Mouse (Mus musculus): ENCODE measurements around the gene Ugt1a8. TPM values are rescaled to one million over a fixed set of nuclear protein-coding genes. Genes with fewer than 3 reads are reported as not detected.
A peak's percentile ranks its signal among the peaks of the same experiment; 100 is the strongest.

Ugt1a8 gene
- polyA plus RNA-seq, 1 experiment from 2014 or later = not detected

DNA sequence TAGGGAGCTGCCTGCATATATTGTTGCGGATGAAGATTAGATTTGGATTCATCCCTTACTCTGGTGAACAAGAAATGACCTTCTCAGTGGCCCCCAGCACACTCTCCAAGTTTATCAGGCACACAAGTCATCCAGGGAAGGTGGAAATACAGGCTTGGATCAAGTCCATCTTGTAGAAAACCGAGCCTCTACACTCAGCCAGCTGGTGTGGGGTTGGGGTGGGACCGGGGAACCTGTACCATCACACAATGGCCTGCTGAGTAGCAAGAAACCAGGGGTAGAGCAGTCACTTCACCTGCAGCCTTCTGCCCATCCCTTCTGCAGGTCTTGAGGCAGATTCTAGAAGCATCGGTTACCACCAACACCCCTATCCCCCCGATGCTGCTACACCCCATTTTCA is 147.0 kb downstream of the Ugt1a8 start:
- no peak for DNase-seq (ENCODE audit: low spot score)
- H3K9me3 ChIP-seq (ENCODE audit: control insufficient read depth, low read length) = peaks cover 99% of the 10 kb centered on the region

DNA sequence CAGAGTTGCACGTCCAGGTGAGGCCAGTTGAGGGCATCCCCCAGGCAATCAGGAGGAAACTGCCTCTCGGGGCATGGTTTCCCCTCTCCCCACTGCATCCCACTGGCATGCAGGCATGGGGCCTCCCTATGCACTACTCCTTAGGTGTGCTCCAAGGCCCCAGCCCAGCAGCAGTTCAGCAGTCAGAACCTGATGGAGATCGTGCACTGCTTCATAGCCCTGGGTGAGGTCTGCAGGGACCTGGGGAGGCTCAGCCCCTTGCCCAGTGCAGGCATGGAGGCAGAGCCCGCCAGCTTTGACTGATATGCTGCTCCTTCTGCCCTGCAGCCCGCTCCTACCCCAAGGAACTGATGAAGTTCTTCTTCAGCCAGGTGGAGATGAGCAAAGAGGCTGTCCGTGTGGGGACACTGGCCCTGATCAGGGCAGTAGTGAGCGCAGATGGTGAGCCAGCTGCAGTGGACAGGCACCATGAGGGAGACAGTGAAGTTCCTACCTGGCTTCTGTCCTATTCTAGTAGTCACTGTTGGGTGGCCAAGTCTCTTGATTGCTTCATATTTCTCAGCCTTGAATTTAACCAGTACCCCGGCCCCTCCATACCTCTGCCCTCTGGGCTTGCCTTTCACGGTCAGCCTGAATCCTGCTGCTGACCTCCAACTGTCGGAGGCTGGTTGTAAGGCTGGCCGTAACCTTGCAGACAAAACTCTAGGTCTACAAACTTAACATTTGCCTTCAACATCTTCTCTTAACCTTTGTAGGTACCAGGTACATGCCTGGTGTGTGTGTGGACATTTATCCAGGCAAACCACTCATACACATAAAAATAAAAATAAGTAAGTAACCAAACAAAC is 147.7 kb downstream of the Ugt1a8 start:
- 68% methylated on average over 11 of the region's 11 CpGs for WGBS

More for the DNA sequence above, 147.0 kb downstream of the Ugt1a8 start:
- ATAC-seq (ENCODE audit: low FRiP score) = no peak
- no peaks in the 10 kb centered on the region for H3K27me3 ChIP-seq (ENCODE audit: control insufficient read depth, insufficient read depth, low read length)
- no peaks in the 10 kb centered on the region for H3K36me3 ChIP-seq (replicated peaks; ENCODE audit: control insufficient read depth, insufficient read depth)
- no peak overlapping the region for H3K4me3 ChIP-seq (replicated peaks; ENCODE audit: low read length)
- no peak overlapping the region for H3K4me2 ChIP-seq (replicated peaks)
- 45% methylated on average over 5 of the region's 5 CpGs for WGBS
- H3K4me1 ChIP-seq (replicated peaks; ENCODE audit: control insufficient read depth, insufficient read depth, low read length) = no peaks in the 10 kb centered on the region
- H3K9ac ChIP-seq = no peak overlapping the region
- no peak overlapping the region for H3K27ac ChIP-seq

DNA sequence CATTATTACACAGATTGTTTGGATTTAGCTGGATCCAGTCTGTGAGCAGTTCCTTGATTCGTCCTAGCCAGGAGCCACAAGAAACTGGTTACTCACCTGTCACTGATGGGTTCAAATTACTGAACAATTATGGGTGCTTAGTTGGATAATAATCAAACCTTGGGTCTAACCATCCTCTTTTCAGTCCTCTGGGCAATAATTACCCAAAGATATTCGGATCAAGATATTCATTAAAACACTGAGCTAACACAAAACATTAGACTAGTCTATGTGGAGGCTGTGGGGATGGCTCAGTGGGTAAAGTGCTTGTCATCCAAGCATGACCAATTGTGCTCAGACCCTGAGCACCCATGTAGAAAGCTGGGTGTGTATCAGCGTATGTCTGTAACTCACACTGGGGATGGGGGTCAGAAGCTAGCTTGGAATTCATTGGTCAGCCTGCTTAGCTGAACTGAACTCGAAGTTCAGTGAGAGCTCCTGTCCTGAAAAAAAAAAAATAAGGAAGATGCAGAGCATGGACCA is 148.3 kb downstream of the Ugt1a8 start:
- ATAC-seq (ENCODE audit: low FRiP score) = no peak
- 69% methylated on average over 4 of the region's 4 CpGs for WGBS
- DNase-seq (ENCODE audit: low spot score) = no peak

More for the DNA sequence above, 147.7 kb downstream of the Ugt1a8 start:
- ATAC-seq (ENCODE audit: low FRiP score) (0 out of 2 replicates have a peak, but pooled peaks have one; percentile 6), DNase-seq (ENCODE audit: low spot score) (no peak)
- Histone ChIP-seq H3K4me3 (replicated peaks; ENCODE audit: low read length) (no peak overlapping the region), H3K27ac (no peak overlapping the region), H3K36me3 (replicated peaks; ENCODE audit: control insufficient read depth, insufficient read depth) (no peaks in the 10 kb centered on the region), H3K4me2 (replicated peaks) (no peak overlapping the region), H3K9ac (no peak overlapping the region), H3K9me3 (ENCODE audit: control insufficient read depth, low read length) (peaks cover 99% of the 10 kb centered on the region), H3K4me1 (replicated peaks; ENCODE audit: control insufficient read depth, insufficient read depth, low read length) (no peaks in the 10 kb centered on the region), H3K27me3 (ENCODE audit: control insufficient read depth, insufficient read depth, low read length) (no peaks in the 10 kb centered on the region)

DNA sequence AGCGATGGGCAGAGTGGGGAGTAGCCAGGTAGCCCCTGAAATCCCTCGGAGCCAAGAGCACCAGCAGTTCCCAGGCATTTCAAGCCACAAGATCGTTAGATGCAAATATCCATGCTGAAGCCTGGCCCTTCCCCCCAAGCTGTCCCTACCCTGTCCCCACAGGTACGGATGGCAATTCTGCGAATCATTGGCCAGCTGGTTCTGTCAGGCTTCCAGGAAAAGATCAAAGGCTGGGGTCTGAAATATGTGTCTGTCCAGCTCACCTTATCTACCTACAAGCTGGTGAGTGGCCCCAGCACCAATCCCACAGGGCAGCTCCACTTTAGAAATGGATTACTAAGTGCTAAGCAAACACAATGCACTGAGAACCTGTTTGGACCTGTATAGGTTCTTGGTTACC is 149.7 kb downstream of the Ugt1a8 start:
- WGBS = 80% methylated on average over 5 of the region's 5 CpGs
- no peak for DNase-seq (ENCODE audit: low spot score)
- Histone ChIP-seq H3K36me3 (replicated peaks; ENCODE audit: control insufficient read depth, insufficient read depth) (no peaks in the 10 kb centered on the region), H3K4me2 (replicated peaks) (no peak overlapping the region), H3K9ac (no peak overlapping the region), H3K4me1 (replicated peaks; ENCODE audit: control insufficient read depth, insufficient read depth, low read length) (no peaks in the 10 kb centered on the region), H3K9me3 (ENCODE audit: control insufficient read depth, low read length) (peaks cover 99% of the 10 kb centered on the region), H3K4me3 (replicated peaks; ENCODE audit: low read length) (no peak overlapping the region), H3K27ac (no peak overlapping the region), H3K27me3 (ENCODE audit: control insufficient read depth, insufficient read depth, low read length) (no peaks in the 10 kb centered on the region)
- ATAC-seq (ENCODE audit: low FRiP score) = no peak

More for the DNA sequence above, 148.3 kb downstream of the Ugt1a8 start:
- Histone ChIP-seq H3K4me1 (replicated peaks; ENCODE audit: control insufficient read depth, insufficient read depth, low read length) (no peaks in the 10 kb centered on the region), H3K4me2 (replicated peaks) (no peak overlapping the region), H3K27me3 (ENCODE audit: control insufficient read depth, insufficient read depth, low read length) (no peaks in the 10 kb centered on the region), H3K36me3 (replicated peaks; ENCODE audit: control insufficient read depth, insufficient read depth) (no peaks in the 10 kb centered on the region), H3K27ac (no peak overlapping the region), H3K4me3 (replicated peaks; ENCODE audit: low read length) (no peak overlapping the region), H3K9me3 (ENCODE audit: control insufficient read depth, low read length) (peaks cover 99% of the 10 kb centered on the region), H3K9ac (no peak overlapping the region)

DNA sequence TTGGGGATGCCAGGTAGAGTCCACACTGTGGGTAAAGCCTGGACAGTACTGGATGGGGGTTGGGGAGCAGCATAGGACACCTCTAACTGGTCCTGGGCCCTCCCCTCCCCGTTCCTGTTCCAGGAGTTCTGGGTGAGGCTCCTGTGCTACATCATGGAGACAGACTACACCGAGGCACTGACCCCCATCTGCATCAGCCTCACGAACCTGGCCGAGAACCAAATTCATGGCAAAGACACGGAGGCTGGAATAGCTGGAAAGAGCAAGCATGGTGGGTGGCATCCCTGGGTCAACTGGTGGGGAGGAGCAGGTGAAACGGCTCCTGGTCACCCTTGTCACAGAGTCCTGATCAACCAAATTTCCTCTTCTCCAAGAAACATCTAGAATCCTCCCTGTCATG is 151.2 kb downstream of the Ugt1a8 start:
- no peaks in the 10 kb centered on the region for H3K4me1 ChIP-seq (replicated peaks; ENCODE audit: control insufficient read depth, insufficient read depth, low read length)
- peaks cover 99% of the 10 kb centered on the region for H3K9me3 ChIP-seq (ENCODE audit: control insufficient read depth, low read length)
- 78% methylated on average over 6 of the region's 6 CpGs for WGBS
- H3K4me2 ChIP-seq (replicated peaks) = no peak overlapping the region
- no peak overlapping the region for H3K27ac ChIP-seq
- no peaks in the 10 kb centered on the region for H3K27me3 ChIP-seq (ENCODE audit: control insufficient read depth, insufficient read depth, low read length)
- H3K36me3 ChIP-seq (replicated peaks; ENCODE audit: control insufficient read depth, insufficient read depth) = no peaks in the 10 kb centered on the region
- ATAC-seq (ENCODE audit: low FRiP score) (no peak; the same call in 1 of the 2 replicates), DNase-seq (ENCODE audit: low spot score) (no peak)
- no peak overlapping the region for H3K9ac ChIP-seq
- no peak overlapping the region for H3K4me3 ChIP-seq (replicated peaks; ENCODE audit: low read length)

DNA sequence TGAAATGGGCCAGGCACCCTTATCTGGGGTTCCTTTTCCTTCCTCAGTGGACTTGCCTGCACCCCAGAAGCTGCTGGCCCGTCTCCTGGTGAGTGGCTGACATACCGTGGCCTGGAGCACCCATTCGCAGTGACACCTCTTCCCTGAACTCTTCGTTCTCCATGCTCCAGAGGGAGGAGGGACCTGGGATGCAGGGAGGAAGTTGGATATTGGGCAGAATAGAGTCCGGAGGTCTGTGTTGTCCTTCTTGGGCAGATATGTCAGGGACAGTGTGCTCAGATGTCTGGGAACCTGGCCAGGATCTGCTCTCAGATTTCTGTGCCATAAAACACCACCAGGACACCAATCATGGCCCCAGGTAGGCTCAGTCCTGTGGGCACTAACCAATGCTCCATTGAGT is 152.5 kb downstream of the Ugt1a8 start:
- WGBS = 75% methylated on average over 5 of the region's 5 CpGs
- Histone ChIP-seq H3K9ac (no peak overlapping the region), H3K4me3 (replicated peaks; ENCODE audit: low read length) (no peak overlapping the region), H3K27ac (no peak overlapping the region), H3K27me3 (ENCODE audit: control insufficient read depth, insufficient read depth, low read length) (no peaks in the 10 kb centered on the region), H3K9me3 (ENCODE audit: control insufficient read depth, low read length) (peaks cover 99% of the 10 kb centered on the region), H3K36me3 (replicated peaks; ENCODE audit: control insufficient read depth, insufficient read depth) (no peaks in the 10 kb centered on the region), H3K4me2 (replicated peaks) (no peak overlapping the region), H3K4me1 (replicated peaks; ENCODE audit: control insufficient read depth, insufficient read depth, low read length) (no peaks in the 10 kb centered on the region)
- no peak for DNase-seq (ENCODE audit: low spot score)
- ATAC-seq (ENCODE audit: low FRiP score) = no peak

DNA sequence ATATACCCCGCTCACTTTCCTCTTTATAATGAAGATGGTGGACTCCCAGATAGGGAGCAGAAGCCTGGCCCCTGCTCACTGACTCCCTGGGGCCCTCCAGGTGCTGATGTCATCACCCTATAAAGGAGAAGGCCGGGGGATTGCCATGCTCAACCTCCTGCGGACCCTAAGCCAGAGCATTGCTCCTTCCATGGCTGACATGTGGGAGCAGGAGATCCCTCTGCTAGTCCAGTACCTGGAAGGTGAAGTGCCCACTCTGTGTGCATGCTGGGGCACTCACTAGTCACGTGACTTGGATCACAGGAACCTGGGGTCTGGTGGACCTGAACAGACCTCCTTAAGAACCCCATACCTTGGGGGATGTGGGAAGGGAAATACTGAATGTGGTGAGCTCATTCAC is 153.0 kb downstream of the Ugt1a8 start:
- H3K27ac ChIP-seq = no peak overlapping the region
- no peak overlapping the region for H3K9ac ChIP-seq
- H3K36me3 ChIP-seq (replicated peaks; ENCODE audit: control insufficient read depth, insufficient read depth) = no peaks in the 10 kb centered on the region
- no peaks in the 10 kb centered on the region for H3K27me3 ChIP-seq (ENCODE audit: control insufficient read depth, insufficient read depth, low read length)
- DNase-seq (ENCODE audit: low spot score) (no peak), ATAC-seq (ENCODE audit: low FRiP score) (no peak)
- H3K9me3 ChIP-seq (ENCODE audit: control insufficient read depth, low read length) = peaks cover 99% of the 10 kb centered on the region
- no peaks in the 10 kb centered on the region for H3K4me1 ChIP-seq (replicated peaks; ENCODE audit: control insufficient read depth, insufficient read depth, low read length)
- no peak overlapping the region for H3K4me3 ChIP-seq (replicated peaks; ENCODE audit: low read length)
- 77% methylated on average over 4 of the region's 4 CpGs for WGBS
- H3K4me2 ChIP-seq (replicated peaks) = no peak overlapping the region

DNA sequence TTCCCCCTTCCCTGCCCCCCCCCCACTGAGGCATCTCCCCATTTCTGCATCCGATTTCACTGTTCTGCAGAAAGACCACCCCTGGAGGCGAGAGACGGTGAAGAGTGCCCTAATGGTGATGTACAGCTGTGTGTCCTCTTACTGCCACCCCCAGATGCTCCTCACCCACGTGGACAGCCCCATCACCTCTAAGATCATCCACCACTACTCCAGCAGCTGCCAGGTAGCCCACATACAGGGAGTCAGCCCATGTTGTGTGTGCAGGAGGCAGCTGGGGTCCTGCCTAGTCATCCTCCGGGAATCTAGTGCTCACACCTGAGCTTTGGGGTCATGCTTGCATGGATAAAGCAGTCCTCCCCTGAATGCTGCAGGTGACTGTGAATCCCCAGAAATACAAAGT is 156.2 kb downstream of the Ugt1a8 start:
- H3K36me3 ChIP-seq (replicated peaks; ENCODE audit: control insufficient read depth, insufficient read depth) = no peaks in the 10 kb centered on the region
- no peak overlapping the region for H3K27ac ChIP-seq

DNA sequence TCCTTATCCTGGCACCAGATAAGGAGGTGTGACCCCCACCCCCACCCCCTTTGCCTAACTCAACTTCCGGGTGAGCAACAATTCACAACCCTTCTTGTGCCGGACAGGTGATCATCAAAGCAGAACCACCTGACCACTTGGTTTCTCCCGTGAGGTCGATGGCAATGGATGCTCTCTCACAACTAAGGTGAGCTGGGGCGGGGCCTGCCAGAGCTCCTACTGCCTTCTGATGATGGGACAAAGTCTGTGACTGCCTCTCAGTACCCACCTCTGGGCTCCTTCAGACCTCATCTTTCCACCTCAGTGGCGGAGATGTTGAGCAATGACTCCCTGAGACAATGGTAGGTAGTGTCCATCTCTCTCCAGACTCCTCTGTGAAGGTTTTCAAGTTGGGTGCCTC is 158.3 kb downstream of the Ugt1a8 start:
- Histone ChIP-seq H3K9me3 (ENCODE audit: control insufficient read depth, low read length) (peaks cover 100% of the 10 kb centered on the region), H3K27ac (no peak overlapping the region), H3K4me2 (replicated peaks) (no peak overlapping the region), H3K9ac (no peak overlapping the region), H3K27me3 (ENCODE audit: control insufficient read depth, insufficient read depth, low read length) (no peaks in the 10 kb centered on the region), H3K4me3 (replicated peaks; ENCODE audit: low read length) (no peak overlapping the region), H3K36me3 (replicated peaks; ENCODE audit: control insufficient read depth, insufficient read depth) (no peaks in the 10 kb centered on the region), H3K4me1 (replicated peaks; ENCODE audit: control insufficient read depth, insufficient read depth, low read length) (no peaks in the 10 kb centered on the region)
- ATAC-seq (ENCODE audit: low FRiP score) = no peak
- no peak for DNase-seq (ENCODE audit: low spot score)
- WGBS = 79% methylated on average over 6 of the region's 6 CpGs

More for the DNA sequence above, 156.2 kb downstream of the Ugt1a8 start:
- no peak overlapping the region for H3K4me3 ChIP-seq (replicated peaks; ENCODE audit: low read length)
- H3K9me3 ChIP-seq (ENCODE audit: control insufficient read depth, low read length) = peaks cover 100% of the 10 kb centered on the region
- H3K4me1 ChIP-seq (replicated peaks; ENCODE audit: control insufficient read depth, insufficient read depth, low read length) = no peaks in the 10 kb centered on the region
- H3K27me3 ChIP-seq (ENCODE audit: control insufficient read depth, insufficient read depth, low read length) = no peaks in the 10 kb centered on the region
- 68% methylated on average over 5 of the region's 5 CpGs for WGBS
- H3K9ac ChIP-seq = no peak overlapping the region
- H3K4me2 ChIP-seq (replicated peaks) = no peak overlapping the region
- DNase-seq (ENCODE audit: low spot score) (no peak), ATAC-seq (ENCODE audit: low FRiP score) (no peak)

Measured in hindbrain, embryonic 14.5 days (tissue).